ENCODE assay signal across 8 mouse cellular contexts in genomic region chr9:88521961-88522568, GRCm38 (mm10). TPM values are rescaled to one million over a fixed set of nuclear protein-coding genes. Genes with fewer than 3 reads are reported as not detected.
DNase-seq lines count a peak whose midpoint lies in the region; ATAC-seq and TF ChIP-seq lines count a peak whose summit lies in the region.

No protein-coding gene starts in this region.

- DNase-seq in heart, embryonic 10.5 days (ENCODE audit: low spot score), result no peak
- DNase-seq in heart, postnatal 25 days (ENCODE audit: low spot score), result no peak
- no peak for DNase-seq in CH12.LX (ENCODE audit: extremely low read depth)
- peak; percentile 38 for DNase-seq in forebrain, embryonic 14.5 days (ENCODE audit: low spot score)
- DNase-seq in liver, postnatal 0 days, result no peak
- DNase-seq in thymus, postnatal 4 days, result no peak
- no peak for DNase-seq in urinary bladder, postnatal 14 days (ENCODE audit: low spot score)
- DNase-seq in spleen, postnatal 14 days (ENCODE audit: low spot score in 2 of 2), result no peak

- no peak for ATAC-seq in forebrain, embryonic 14.5 days
- ATAC-seq in liver, postnatal 0 days, result no peak

- peaks cover 17% of the 10 kb centered on the region for H3K79me2 ChIP-seq in CH12.LX (replicated peaks; ENCODE audit: control insufficient read depth, extremely low read depth, insufficient read depth, poor library complexity, severe bottlenecking)

- peak overlapping the region; percentile 83 for H3K4me2 ChIP-seq in CH12.LX (ENCODE audit: insufficient read depth, low read depth, poor library complexity, severe bottlenecking)
- peak overlapping the region; percentile 84 for H3K4me2 ChIP-seq in forebrain, embryonic 14.5 days (ENCODE audit: low read length)
- H3K4me2 ChIP-seq in liver, postnatal 0 days (ENCODE audit: low read depth, low read length), result peak overlapping the region; percentile 93

- dilution Hi-C loops in CH12.LX (cut with MboI; ENCODE audit: extremely low pct_ligation_motif_present, extremely low pct_unique_long_range_greater_than_20kb, low sequenced_read_pairs), result no loop called here

- H3K4me1 ChIP-seq in heart, embryonic 10.5 days, result 0 out of 2 replicates have a peak, but pooled peaks cover 7% of the 10 kb centered on the region
- H3K4me1 ChIP-seq in CH12.LX (ENCODE audit: control insufficient read depth in 1 of 2, insufficient read depth in 2 of 2), result peaks cover 4 to 27% of the 10 kb centered on the region in 2 experiments; a peak in 3 of 4 replicates
- peaks cover 6% of the 10 kb centered on the region for H3K4me1 ChIP-seq in forebrain, embryonic 14.5 days (ENCODE audit: control insufficient read depth, insufficient read depth, low read length)
- peaks cover 13% of the 10 kb centered on the region for H3K4me1 ChIP-seq in liver, postnatal 0 days (ENCODE audit: insufficient read depth)

- H3K9ac ChIP-seq in CH12.LX (ENCODE audit: insufficient read depth, low read depth), result peak overlapping the region; percentile 90
- peak overlapping the region; percentile 98 for H3K9ac ChIP-seq in forebrain, embryonic 14.5 days (ENCODE audit: low read length)
- peak overlapping the region; percentile 88 for H3K9ac ChIP-seq in liver, postnatal 0 days (replicated peaks)

- peak overlapping the region; percentile 72 for H3K4me3 ChIP-seq in heart, embryonic 10.5 days
- H3K4me3 ChIP-seq in CH12.LX (replicated peaks in 1 of 3; ENCODE audit: low read depth in 2 of 3, low read length in 2 of 3, poor library complexity in 1 of 3), result peak overlapping the region; percentile 72 to 88 (median 80)
- peak overlapping the region; percentile 81 for H3K4me3 ChIP-seq in forebrain, embryonic 14.5 days (ENCODE audit: low read depth, low read length)
- peak overlapping the region; percentile 82 for H3K4me3 ChIP-seq in liver, postnatal 0 days (ENCODE audit: low read depth, low read length)

- no peak for TF ChIP-seq RAD21 in CH12.LX (IDR thresholded peaks at IDR 0.05; ENCODE audit: low read depth, low read length)

- TF ChIP-seq EP300 in CH12.LX (IDR thresholded peaks at IDR 0.05; ENCODE audit: low read length), result no peak
- no peak for TF ChIP-seq EP300 in liver, postnatal 0 days (IDR thresholded peaks at IDR 0.05; ENCODE audit: low read depth)

- WGBS in heart, embryonic 10.5 days, result under 1% methylated on average over 10 of the region's 10 CpGs
- 0% methylated on average over 10 of the region's 10 CpGs for WGBS in forebrain, embryonic 14.5 days
- under 1% methylated on average over 10 of the region's 10 CpGs for WGBS in liver, postnatal 0 days (ENCODE audit: insufficient replicate concordance)

- in situ Hi-C loops in CH12.LX (cut with MboI; ENCODE audit: low pct_ligation_motif_present, low pct_unique_long_range_greater_than_20kb, low sequenced_read_pairs), result loop anchor here (5.0 kb wide), 1 partner anchor 40 kb away; the partner anchor contains the start of gene Syncrip

- peaks cover 20% of the 10 kb centered on the region for H3K36me3 ChIP-seq in heart, embryonic 10.5 days
- peaks cover 6 to 22% of the 10 kb centered on the region in 2 experiments for H3K36me3 ChIP-seq in CH12.LX (replicated peaks in 1 of 2; ENCODE audit: control insufficient read depth in 1 of 2, insufficient read depth in 1 of 2, low read length in 1 of 2)
- H3K36me3 ChIP-seq in forebrain, embryonic 14.5 days (ENCODE audit: control insufficient read depth, insufficient read depth, low read length), result peaks cover 21% of the 10 kb centered on the region
- H3K36me3 ChIP-seq in liver, postnatal 0 days (replicated peaks; ENCODE audit: insufficient read depth, low read length), result peaks cover 12% of the 10 kb centered on the region

- TF ChIP-seq CTCF in CH12.LX (conservative IDR thresholded peaks at IDR 0.05 in 1 of 2, IDR thresholded peaks at IDR 0.05 in 1 of 2; ENCODE audit: low read depth in 2 of 2, low read length in 2 of 2), result no peak
- no peak for TF ChIP-seq CTCF in liver, postnatal 0 days (IDR thresholded peaks at IDR 0.05; ENCODE audit: low read depth)

- H3K27ac ChIP-seq in heart, embryonic 10.5 days, result peak overlapping the region; percentile 94
- H3K27ac ChIP-seq in CH12.LX (ENCODE audit: insufficient read depth, low read depth), result peak overlapping the region; percentile 34; the same call in 1 of the 2 replicates
- H3K27ac ChIP-seq in forebrain, embryonic 14.5 days (ENCODE audit: low read depth, low read length), result peak overlapping the region; percentile 89
- peak overlapping the region; percentile 91 for H3K27ac ChIP-seq in liver, postnatal 0 days (ENCODE audit: low read depth)

- TF ChIP-seq POLR2A in CH12.LX (IDR thresholded peaks at IDR 0.05; ENCODE audit: low read depth, low read length), result no peak

- H3K9me3 ChIP-seq in heart, embryonic 10.5 days, result no peaks in the 10 kb centered on the region
- H3K9me3 ChIP-seq in CH12.LX (replicated peaks; ENCODE audit: low read length), result no peaks in the 10 kb centered on the region
- no peaks in the 10 kb centered on the region for H3K9me3 ChIP-seq in forebrain, embryonic 14.5 days (replicated peaks; ENCODE audit: control insufficient read depth, low read length)
- H3K9me3 ChIP-seq in liver, postnatal 0 days (ENCODE audit: low read length), result no peaks in the 10 kb centered on the region

- no peaks in the 10 kb centered on the region for H3K27me3 ChIP-seq in heart, embryonic 10.5 days (ENCODE audit: insufficient read depth, poor library complexity, severe bottlenecking)
- no peaks in the 10 kb centered on the region for H3K27me3 ChIP-seq in CH12.LX (replicated peaks)
- no peaks in the 10 kb centered on the region for H3K27me3 ChIP-seq in forebrain, embryonic 14.5 days (replicated peaks; ENCODE audit: control insufficient read depth, insufficient read depth, low read length)
- H3K27me3 ChIP-seq in liver, postnatal 0 days (ENCODE audit: insufficient read depth, low read length), result no peaks in the 10 kb centered on the region

- intact Hi-C loops in heart, postnatal 25 days (cut with DNase I), result loop anchor here (2.0 to 5.0 kb wide), 2 partner anchors 41 to 85 kb away; partner anchors contain the start of gene Snx14

TF ChIP-seq in CH12.LX, 34 proteins besides CTCF, POLR2A, EP300 and RAD21:
- TF ChIP-seq MAX (IDR thresholded peaks at IDR 0.05; ENCODE audit: low read length) (peak; percentile 4; the same call in 1 of the 2 replicates), CHD1 (IDR thresholded peaks at IDR 0.05; ENCODE audit: low read depth, low read length) (peak; percentile 94), BHLHE40 (IDR thresholded peaks at IDR 0.05; ENCODE audit: low read depth, low read length) (no peak), MYC (IDR thresholded peaks at IDR 0.05; ENCODE audit: low read depth, low read length) (peak; percentile 20; the same call in 1 of the 2 replicates), MAFK (IDR thresholded peaks at IDR 0.05; ENCODE audit: insufficient replicate concordance, low read length) (0 out of 2 replicates have a peak, but pooled peaks have one; percentile 31), USF1 (IDR thresholded peaks at IDR 0.05; ENCODE audit: low read depth, low read length) (no peak), UBTF (IDR thresholded peaks at IDR 0.05; ENCODE audit: low read depth, low read length) (no peak), GABPA (IDR thresholded peaks at IDR 0.05; ENCODE audit: insufficient replicate concordance, low read depth, low read length) (no peak), CHD2 (IDR thresholded peaks at IDR 0.05; ENCODE audit: low read length) (peak; percentile 52), ZMIZ1 (IDR thresholded peaks at IDR 0.05; ENCODE audit: low read depth, low read length) (no peak), SMC3 (IDR thresholded peaks at IDR 0.05; ENCODE audit: low read depth, low read length) (no peak), SIN3A (IDR thresholded peaks at IDR 0.05; ENCODE audit: low read length) (peak; percentile 79; the same call in 1 of the 2 replicates), TBP (conservative IDR thresholded peaks at IDR 0.05; ENCODE audit: low read depth, low read length) (no peak), NRF1 (IDR thresholded peaks at IDR 0.05; ENCODE audit: low read depth, low read length) (no peak)

RNA-seq across cellular contexts. Expression of gene Zfp949, which starts 25.8 kb away (rescaled TPM):
- 6.2 and 6.5 TPM in 2 replicates for polyA plus RNA-seq in heart, embryonic 10.5 days (2016; fragmentation: Nextera tagmentation; extraction: Ambion mirVana)
- total RNA-seq in heart, postnatal 25 days (2021), result 1 to 10 TPM; 6.0 to 9.6 TPM
- total RNA-seq in CH12.LX (2012; rRNA removed) (7.5 TPM in 2 replicates), CH12.LX (2014; rRNA removed) (9.3 and 9.7 TPM in 2 replicates)
- polyA plus RNA-seq in CH12.LX (2012; ENCODE audit: insufficient read length, low read depth), result 5.0 and 5.2 TPM in 2 replicates
- 11.8 and 14.8 TPM in 2 replicates for polyA plus RNA-seq in forebrain, embryonic 14.5 days (2014; fragmentation: Nextera tagmentation; extraction: Ambion mirVana)
- 4.5 and 4.6 TPM in 2 replicates for polyA plus RNA-seq in liver, postnatal 0 days (2015; fragmentation: Nextera tagmentation; extraction: Ambion mirVana)

RNA-seq across cellular contexts. Expression of gene Syncrip, which starts 39.7 kb away (rescaled TPM):
- polyA plus RNA-seq in heart, embryonic 10.5 days (2016; fragmentation: Nextera tagmentation; extraction: Ambion mirVana), result 78.4 and 96.1 TPM in 2 replicates
- total RNA-seq in heart, postnatal 25 days (2021), result 10 to 100 TPM; 53.0 to 64.1 TPM
- total RNA-seq in CH12.LX (2012; rRNA removed) (102 and 141 TPM in 2 replicates), CH12.LX (2014; rRNA removed) (227 and 267 TPM in 2 replicates)
- 213 and 267 TPM in 2 replicates for polyA plus RNA-seq in CH12.LX (2012; ENCODE audit: insufficient read length, low read depth)
- polyA plus RNA-seq in forebrain, embryonic 14.5 days (2014; fragmentation: Nextera tagmentation; extraction: Ambion mirVana), result 139 and 157 TPM in 2 replicates
- 25.6 and 27.3 TPM in 2 replicates for polyA plus RNA-seq in liver, postnatal 0 days (2015; fragmentation: Nextera tagmentation; extraction: Ambion mirVana)

RNA-seq across cellular contexts. Expression of gene Trim43a, which starts 58.6 kb away (rescaled TPM):
- 0.06 and 0.16 TPM in 2 replicates for polyA plus RNA-seq in heart, embryonic 10.5 days (2016; fragmentation: Nextera tagmentation; extraction: Ambion mirVana)
- under 1 TPM in 1 of 2 experiments, not detected in 1; 0.17 TPM for total RNA-seq in heart, postnatal 25 days (2021)
- total RNA-seq in CH12.LX (2012; rRNA removed) (0.04 TPM in 1 of 2 replicates, not detected in the other), CH12.LX (2014; rRNA removed) (0.15 TPM in 2 replicates)
- not detected in 2 replicates for polyA plus RNA-seq in CH12.LX (2012; ENCODE audit: insufficient read length, low read depth)
- polyA plus RNA-seq in forebrain, embryonic 14.5 days (2014; fragmentation: Nextera tagmentation; extraction: Ambion mirVana), result 0.11 TPM in 2 replicates
- 0.05 TPM in 1 of 2 replicates, not detected in the other for polyA plus RNA-seq in liver, postnatal 0 days (2015; fragmentation: Nextera tagmentation; extraction: Ambion mirVana)

Comparison
In these comparisons a context has a peak if more than half of its experiments do, and no peak if none do; other contexts are left out.
1. H3K27ac ChIP-seq: peak in every context shown above with its lines; median percentile 94 in heart, embryonic 10.5 days; 91 in liver, postnatal 0 days; 89 in forebrain, embryonic 14.5 days; 34 in CH12.LX.